Mouse (Mus musculus) neural tube, embryonic 11.5 days (tissue): ENCODE results near the gene Prkg1. TPM values are rescaled to one million over a fixed set of nuclear protein-coding genes. Genes with fewer than 3 reads are reported as not detected.

Experiments used
- ATAC-seq: fragments of 200-750 bp; cut with Nextera tagmentation; 2 replicates; pipeline ENCODE4 v1.8.0; 2017; ENCODE audit warnings: moderate number of reproducible peaks, mild to moderate bottlenecking, moderate TSS enrichment, moderate library complexity; ENCODE audit not compliant: insufficient read depth, low FRiP score, low TSS enrichment
- DNase-seq: peaks from one replicate; pipeline ENCODE4 v3.0.0-alpha.2; 2015; ENCODE audit warnings: low spot score
- H3K27ac ChIP-seq: fragments of 300-500 bp; sonication (generic); 2 replicates; pipeline ENCODE4 v1.5.1; 2014; ENCODE audit warnings: low read depth, mild to moderate bottlenecking, low read length
- H3K27me3 ChIP-seq: fragments of 300-500 bp; sonication (generic); 2 replicates; pipeline ENCODE4 v1.6.1; 2014; ENCODE audit warnings: mild to moderate bottlenecking, low read length, mixed read lengths; ENCODE audit not compliant: control insufficient read depth, insufficient read depth
- H3K36me3 ChIP-seq: fragments of 300-500 bp; sonication (generic); 2 replicates; pipeline ENCODE4 v1.6.1; 2014; ENCODE audit warnings: mild to moderate bottlenecking, low read length, moderate library complexity, mixed read lengths; ENCODE audit not compliant: control insufficient read depth, insufficient read depth
- H3K4me1 ChIP-seq: fragments of 300-500 bp; sonication (generic); 2 replicates; pipeline ENCODE4 v1.6.1; 2014; ENCODE audit warnings: low read length, mixed read lengths; ENCODE audit not compliant: control insufficient read depth, insufficient read depth
- H3K4me2 ChIP-seq: fragments of 300-500 bp; sonication (generic); 2 replicates; pipeline ENCODE4 v1.6.1; 2014; ENCODE audit warnings: low read depth, mild to moderate bottlenecking, moderate library complexity
- H3K4me3 ChIP-seq: fragments of 300-500 bp; sonication (generic); 2 replicates; pipeline ENCODE4 v1.5.1; 2014; ENCODE audit warnings: low read depth, low read length
- H3K9ac ChIP-seq: fragments of 300-500 bp; sonication (generic); 2 replicates; pipeline ENCODE4 v1.6.1; 2014; ENCODE audit warnings: mild to moderate bottlenecking, low read length
- H3K9me3 ChIP-seq: fragments of 300-500 bp; sonication (generic); 2 replicates; pipeline ENCODE4 v1.6.1; 2016; ENCODE audit warnings: low read length; ENCODE audit not compliant: control insufficient read depth
- WGBS: fragments of 180-500 bp; shearing (Covaris S2); extraction: QIAGEN DNeasy Blood & Tissue Kit; methylation state at CpG from one replicate; pipeline ENCODE4 v1.1.7; 2014; 5-methylcytosine and 5-hydroxymethylcytosine counted together
- polyA plus RNA-seq: library from polyadenylated mRNA; unstranded; fragments of >200 nt; fragmentation: Nextera tagmentation; extraction: Ambion mirVana; gene quantifications from 2 replicates; pipeline ENCODE4 v1.2.1, GENCODE M21; 2014

Gene Prkg1
- polyA plus RNA-seq, 1 experiment from 2014 or later = 8.2 TPM

DNA sequence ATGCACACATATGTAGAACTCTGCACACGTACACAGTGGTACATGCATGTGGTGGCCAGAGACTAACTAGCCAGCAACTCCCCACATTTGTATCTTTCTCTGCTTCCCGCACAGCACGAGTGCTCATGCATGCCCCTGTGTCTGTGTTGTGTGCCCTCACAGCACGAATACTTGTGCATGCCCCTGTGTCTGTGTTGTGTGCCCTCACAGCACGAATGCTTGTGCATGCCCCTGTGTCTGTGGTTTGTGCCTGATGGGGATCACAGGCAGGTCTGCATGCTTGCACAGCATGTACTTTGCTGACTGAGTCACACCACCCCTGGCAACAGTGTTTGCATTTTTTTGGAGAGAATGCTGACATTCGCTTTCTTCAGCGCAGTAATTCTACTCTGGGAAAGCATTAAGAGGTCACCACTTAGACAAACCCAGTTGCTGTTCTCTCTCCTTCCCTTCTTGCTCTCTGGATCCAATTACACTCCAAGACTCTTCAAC, 233.5 kb downstream of the Prkg1 start:
- no peak overlapping the region for H3K4me3 ChIP-seq
- DNase-seq = peak; percentile 28
- H3K4me2 ChIP-seq = no peak overlapping the region
- H3K27me3 ChIP-seq = no peaks in the 10 kb centered on the region
- 48% methylated on average over 7 of the region's 7 CpGs for WGBS
- no peak for ATAC-seq
- no peaks in the 10 kb centered on the region for H3K4me1 ChIP-seq
- H3K9ac ChIP-seq = no peak overlapping the region
- no peaks in the 10 kb centered on the region for H3K36me3 ChIP-seq
- no peaks in the 10 kb centered on the region for H3K9me3 ChIP-seq
- H3K27ac ChIP-seq = no peak overlapping the region

DNA sequence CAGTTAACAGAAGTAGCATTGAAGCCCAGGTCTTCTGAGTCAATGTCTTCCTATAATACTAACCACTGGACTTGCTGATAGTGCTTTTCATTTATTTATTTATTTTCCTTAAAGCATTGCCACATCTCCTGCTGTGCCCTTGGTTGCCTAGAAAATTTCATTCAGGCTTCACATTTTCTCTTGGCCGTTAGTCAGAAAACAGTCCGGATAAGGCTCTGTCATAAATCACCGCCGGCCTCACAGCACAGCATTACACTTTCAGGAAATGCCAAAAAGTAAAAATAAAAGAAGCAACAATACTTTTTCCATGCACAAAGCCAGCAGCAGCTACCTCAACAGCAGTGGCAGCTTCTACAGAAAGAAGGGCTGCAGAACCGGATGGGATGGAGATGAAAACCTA, 234.2 kb downstream of the Prkg1 start:
- WGBS = 40% methylated on average over 5 of the region's 5 CpGs
- Histone ChIP-seq H3K27me3 (no peaks in the 10 kb centered on the region), H3K4me2 (no peak overlapping the region), H3K9me3 (no peaks in the 10 kb centered on the region), H3K9ac (no peak overlapping the region), H3K27ac (no peak overlapping the region), H3K4me1 (no peaks in the 10 kb centered on the region), H3K4me3 (no peak overlapping the region), H3K36me3 (no peaks in the 10 kb centered on the region)
- DNase-seq = no peak
- ATAC-seq = no peak

DNA sequence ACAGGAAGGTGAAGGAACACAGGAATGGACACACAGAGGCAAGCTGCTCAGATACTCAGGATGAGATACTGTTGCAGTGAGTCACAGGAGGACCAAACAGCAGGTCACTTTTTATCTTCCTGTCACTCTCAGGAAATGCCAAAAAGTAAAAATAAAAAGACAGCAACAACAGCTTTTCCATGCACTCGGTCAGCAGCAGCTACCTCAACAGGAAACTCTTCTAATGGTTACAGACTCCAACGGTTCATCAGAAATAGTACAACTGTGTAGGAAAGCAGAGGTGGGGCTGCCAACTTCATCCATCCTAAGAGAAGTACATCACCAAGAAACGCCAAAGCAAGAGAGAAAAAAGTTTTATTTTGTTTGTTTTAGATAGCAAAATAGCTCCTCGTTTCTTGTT, 234.9 kb downstream of the Prkg1 start:
- Histone ChIP-seq H3K4me2 (no peak overlapping the region), H3K27me3 (no peaks in the 10 kb centered on the region), H3K4me1 (no peaks in the 10 kb centered on the region), H3K27ac (no peak overlapping the region), H3K36me3 (no peaks in the 10 kb centered on the region), H3K9me3 (no peaks in the 10 kb centered on the region), H3K4me3 (no peak overlapping the region), H3K9ac (no peak overlapping the region)
- ATAC-seq (no peak), DNase-seq (no peak)
- WGBS = 61% methylated on average over 4 of the region's 4 CpGs

DNA sequence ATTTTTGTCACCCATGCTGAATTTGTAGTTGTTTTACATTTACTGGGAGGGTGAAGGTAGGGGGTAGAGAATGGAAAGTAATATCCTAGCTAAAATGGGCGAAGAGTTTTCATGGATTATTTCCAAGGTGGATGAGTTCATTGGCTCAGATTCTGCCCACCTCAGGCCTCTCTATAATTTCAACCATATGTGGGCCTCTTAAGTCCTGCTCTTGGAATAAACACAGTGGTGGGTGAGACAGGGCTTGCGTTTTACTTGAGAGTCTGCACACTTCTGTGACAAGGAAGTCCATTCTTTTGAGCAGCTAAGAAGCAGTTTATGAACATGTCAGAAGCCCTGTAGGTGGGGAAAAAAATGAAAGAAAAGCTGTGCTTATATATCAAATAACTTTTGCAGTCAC, 250.3 kb downstream of the Prkg1 start:
- H3K27ac ChIP-seq = no peak overlapping the region
- H3K27me3 ChIP-seq = no peaks in the 10 kb centered on the region
- H3K9ac ChIP-seq = no peak overlapping the region
- no peaks in the 10 kb centered on the region for H3K36me3 ChIP-seq
- ATAC-seq (no peak), DNase-seq (no peak)
- H3K4me2 ChIP-seq = no peak overlapping the region
- no peaks in the 10 kb centered on the region for H3K9me3 ChIP-seq
- H3K4me3 ChIP-seq = no peak overlapping the region
- 65% methylated on average over 2 of the region's 2 CpGs for WGBS
- no peaks in the 10 kb centered on the region for H3K4me1 ChIP-seq

DNA sequence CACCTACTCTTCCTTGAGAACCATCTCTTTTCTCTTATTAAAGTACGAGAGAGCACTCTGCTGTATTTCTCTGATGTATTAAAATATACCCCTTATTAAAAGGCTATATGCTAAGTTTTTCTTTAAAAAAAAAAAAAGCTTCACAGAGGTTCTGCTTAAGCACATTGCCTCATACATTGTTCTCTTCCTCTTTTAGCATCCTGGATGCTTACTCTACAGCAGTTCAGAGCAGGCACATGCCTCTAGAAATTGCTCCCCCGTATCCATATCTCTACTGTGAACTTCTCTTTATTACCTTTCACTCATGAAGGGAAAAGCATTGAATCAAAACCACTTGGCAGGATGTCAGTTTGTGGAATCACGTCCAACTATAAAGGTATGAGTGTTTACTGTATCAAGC, 257.0 kb downstream of the Prkg1 start:
- no peak for DNase-seq
- Histone ChIP-seq H3K9me3 (no peaks in the 10 kb centered on the region), H3K27me3 (no peaks in the 10 kb centered on the region), H3K36me3 (no peaks in the 10 kb centered on the region), H3K4me1 (no peaks in the 10 kb centered on the region), H3K4me3 (no peak overlapping the region), H3K4me2 (no peak overlapping the region), H3K27ac (no peak overlapping the region), H3K9ac (no peak overlapping the region)
- no peak for ATAC-seq
- WGBS = 89% methylated on average over 3 of the region's 3 CpGs

DNA sequence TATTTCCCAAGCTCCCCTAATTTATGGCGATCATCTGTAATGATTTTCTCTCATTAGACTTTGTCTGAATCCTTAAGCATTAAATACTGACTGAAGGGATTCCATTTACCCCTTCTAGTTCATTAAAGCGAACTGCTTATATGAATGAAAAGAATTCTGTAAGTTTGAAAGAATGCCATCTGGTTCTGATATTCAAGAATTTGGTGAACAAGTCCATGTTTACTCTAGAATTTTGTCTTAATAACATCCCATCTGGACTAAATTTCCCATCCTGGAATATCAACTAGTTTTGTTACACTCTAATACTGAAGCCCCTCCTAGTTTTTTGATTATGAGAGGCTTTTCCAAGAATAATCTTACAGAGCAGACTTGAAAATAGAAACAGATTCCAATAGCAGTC, 258.5 kb downstream of the Prkg1 start:
- H3K9ac ChIP-seq = no peak overlapping the region
- ATAC-seq (no peak), DNase-seq (no peak)
- no peaks in the 10 kb centered on the region for H3K27me3 ChIP-seq
- no peak overlapping the region for H3K4me2 ChIP-seq
- no peak overlapping the region for H3K4me3 ChIP-seq
- WGBS = 91% methylated on average over 2 of the region's 2 CpGs
- no peaks in the 10 kb centered on the region for H3K36me3 ChIP-seq
- H3K4me1 ChIP-seq = no peaks in the 10 kb centered on the region
- no peak overlapping the region for H3K27ac ChIP-seq
- H3K9me3 ChIP-seq = no peaks in the 10 kb centered on the region

DNA sequence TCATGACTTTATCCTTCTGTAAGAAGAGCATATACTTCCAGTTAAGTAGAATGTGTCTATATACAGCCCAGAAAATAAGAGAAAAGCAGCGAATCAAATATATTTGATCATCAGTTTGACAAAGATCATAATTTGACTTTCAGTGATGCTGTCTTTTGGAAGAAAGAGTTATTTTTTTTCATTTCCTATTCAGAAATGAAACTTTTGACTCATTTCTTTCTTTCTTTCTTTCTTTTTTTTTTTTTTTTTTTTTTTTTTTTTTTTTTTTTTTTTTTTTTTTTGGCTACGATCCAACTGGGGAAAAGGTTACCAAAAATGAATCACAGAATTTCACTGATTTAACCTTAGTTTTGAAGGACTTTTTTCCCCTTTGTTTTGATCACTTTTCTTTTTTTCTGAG, 259.8 kb downstream of the Prkg1 start:
- WGBS = 95% methylated on average over 2 of the region's 2 CpGs
- H3K4me2 ChIP-seq = no peak overlapping the region

DNA sequence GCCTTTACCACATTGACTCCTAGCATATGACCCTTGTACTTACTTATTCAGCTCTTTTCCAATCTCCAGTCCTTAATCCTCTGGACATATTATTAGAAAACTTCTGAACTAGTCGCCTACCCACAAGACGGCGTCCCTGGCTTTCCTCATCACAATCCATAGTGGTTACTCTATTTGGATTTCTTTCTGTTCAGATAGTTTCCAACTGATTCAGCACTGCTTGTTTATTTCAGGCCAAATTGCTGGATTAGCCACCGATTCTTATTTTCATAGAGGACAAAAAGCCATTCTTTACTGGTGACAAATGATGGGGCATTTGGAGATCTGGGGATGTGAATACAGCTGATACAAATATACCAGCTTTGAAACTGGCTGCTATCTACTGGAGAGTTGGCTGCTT, 267.4 kb downstream of the Prkg1 start:
- no peaks in the 10 kb centered on the region for H3K4me1 ChIP-seq
- ATAC-seq = no peak
- 89% methylated on average over 4 of the region's 4 CpGs for WGBS
- H3K36me3 ChIP-seq = no peaks in the 10 kb centered on the region
- no peaks in the 10 kb centered on the region for H3K27me3 ChIP-seq
- no peaks in the 10 kb centered on the region for H3K9me3 ChIP-seq
- H3K4me3 ChIP-seq = no peak overlapping the region
- no peak overlapping the region for H3K9ac ChIP-seq
- DNase-seq = no peak
- H3K4me2 ChIP-seq = no peak overlapping the region
- H3K27ac ChIP-seq = no peak overlapping the region

More for the DNA sequence above, 259.8 kb downstream of the Prkg1 start:
- Histone ChIP-seq H3K4me3 (no peak overlapping the region), H3K27me3 (no peaks in the 10 kb centered on the region), H3K27ac (no peak overlapping the region), H3K4me1 (no peaks in the 10 kb centered on the region), H3K36me3 (no peaks in the 10 kb centered on the region), H3K9ac (no peak overlapping the region), H3K9me3 (no peaks in the 10 kb centered on the region)
- no peak for ATAC-seq
- no peak for DNase-seq

DNA sequence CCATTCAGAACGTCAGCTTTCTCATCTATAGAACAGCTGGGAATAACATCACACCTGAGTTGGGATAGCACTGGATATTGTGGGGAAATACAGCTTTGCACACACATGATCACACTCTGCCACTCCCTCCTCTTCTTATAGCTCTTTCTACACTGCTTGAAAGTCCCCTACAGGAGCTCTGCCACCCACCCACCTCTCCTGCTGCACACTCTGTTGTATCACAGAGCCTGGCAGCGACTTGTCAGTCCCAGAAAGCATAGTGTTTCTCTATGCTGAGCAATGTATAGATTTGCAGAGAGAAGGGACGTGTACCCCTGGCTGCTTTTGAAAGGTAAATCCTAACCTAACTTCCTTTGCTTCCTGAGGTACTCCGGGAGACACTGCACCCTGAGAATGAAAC, 275.2 kb downstream of the Prkg1 start:
- Histone ChIP-seq H3K27ac (no peak overlapping the region), H3K9ac (no peak overlapping the region), H3K4me1 (no peaks in the 10 kb centered on the region), H3K27me3 (no peaks in the 10 kb centered on the region), H3K9me3 (no peaks in the 10 kb centered on the region), H3K4me3 (no peak overlapping the region), H3K36me3 (no peaks in the 10 kb centered on the region), H3K4me2 (no peak overlapping the region)
- 65% methylated on average over 4 of the region's 4 CpGs for WGBS
- ATAC-seq = no peak
- DNase-seq = no peak
